Mouse (Mus musculus): ENCODE measurements around the gene Bank1.

GRCm38 (mm10) chr3:136171631-136172030, 154.2 kb downstream of the Bank1 start:
- no peak for TF ChIP-seq CTCF (IDR thresholded peaks at IDR 0.05; ENCODE audit: low read depth, low read length)
- no peak for TF ChIP-seq GATA1 (IDR thresholded peaks at IDR 0.05; ENCODE audit: borderline replicate concordance, low read length)
- no peak for TF ChIP-seq POLR2AphosphoS5 (IDR thresholded peaks at IDR 0.05; ENCODE audit: insufficient replicate concordance, low read depth, low read length)
